Mouse (Mus musculus) CD8-positive naive resting alpha-beta T cell, adult 2 months (primary cell): Measurements from ENCODE around the gene Ccdc117.

Experiments
- DNase-seq, 2 experiments: peaks; one replicate each; pipeline ENCODE4 v3.0.0; 2022; ENCODE audit warnings: low read depth in 2 of 2, low spot score in 2 of 2

Gene Ccdc117

DNA sequence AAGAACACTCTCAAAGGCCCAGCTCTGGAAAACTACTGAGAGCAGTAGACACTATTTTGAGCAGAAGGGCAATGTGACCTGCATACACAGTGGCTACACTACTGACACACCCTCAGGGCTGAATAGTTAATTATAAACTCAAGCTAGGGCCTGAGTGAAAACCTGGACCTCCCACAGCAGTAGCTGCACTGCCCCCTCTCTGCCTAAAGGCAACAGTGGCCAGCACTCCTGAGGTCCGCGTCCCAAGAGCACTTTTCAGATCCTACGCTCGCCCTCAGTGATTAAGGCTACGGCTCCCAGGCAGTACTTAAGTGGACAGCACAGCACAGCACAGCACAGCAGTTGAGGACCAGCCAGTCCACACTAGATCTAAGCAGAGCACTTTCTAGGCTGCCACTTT, 8.9 kb downstream of the Ccdc117 start:
- no peak for DNase-seq

DNA sequence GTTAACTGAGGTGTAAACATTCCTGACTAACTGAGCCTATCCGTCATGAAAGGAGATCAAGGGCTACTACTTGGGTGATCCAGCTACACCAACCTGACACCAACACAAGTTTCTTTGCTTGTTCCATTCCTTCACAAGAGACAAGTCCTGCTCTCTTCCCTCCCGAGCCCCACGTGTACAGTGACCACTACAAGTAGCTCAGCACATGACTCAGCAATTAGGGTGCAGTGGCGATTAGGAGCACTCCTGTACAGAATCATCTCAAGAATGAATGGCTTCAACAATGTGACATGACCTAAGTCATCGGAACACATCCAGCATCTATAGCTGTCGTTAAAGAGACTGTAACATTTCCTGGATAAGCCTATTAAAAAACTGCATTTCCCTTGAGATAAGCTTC, 11.3 kb downstream of the Ccdc117 start:
- no peak for DNase-seq

DNA sequence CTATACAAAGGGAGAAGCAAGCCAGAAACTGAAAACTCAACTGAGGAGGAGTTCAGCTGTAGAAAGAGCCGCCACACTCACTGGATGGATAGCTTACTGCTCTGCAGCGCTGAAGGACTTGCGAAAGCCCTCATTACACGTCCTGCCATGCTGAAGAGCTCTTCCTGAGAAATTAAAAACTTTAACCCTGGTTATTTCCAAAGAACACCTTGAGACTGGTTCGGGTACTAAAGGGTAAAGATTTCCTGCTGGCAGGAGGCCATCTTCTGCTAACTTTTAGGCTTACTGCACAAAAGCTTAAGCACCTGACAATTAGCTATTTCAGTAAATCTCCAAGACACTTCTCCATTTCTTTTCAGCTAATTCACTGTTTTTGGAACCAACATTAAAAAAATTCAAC, 11.8 kb downstream of the Ccdc117 start:
- DNase-seq = no peak

DNA sequence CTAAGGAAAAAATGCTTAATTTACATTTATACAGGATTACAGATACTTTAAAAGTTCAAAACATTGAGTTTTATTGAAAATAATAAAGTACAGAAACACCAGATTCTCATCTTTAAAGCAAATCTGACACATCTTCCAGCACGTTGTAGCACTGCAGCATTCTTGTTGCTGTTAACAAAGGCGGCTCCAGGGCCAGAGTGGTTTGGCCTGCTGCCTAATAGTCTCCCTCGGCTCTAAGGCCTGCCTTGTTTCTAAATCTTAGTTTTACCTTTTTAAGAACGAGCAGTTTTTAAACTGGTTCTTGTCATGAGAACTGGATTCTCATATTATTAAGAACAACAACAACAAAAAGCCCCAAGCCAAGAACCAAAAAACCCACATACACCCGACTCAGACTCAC, 13.1 kb downstream of the Ccdc117 start:
- no peak for DNase-seq

DNA sequence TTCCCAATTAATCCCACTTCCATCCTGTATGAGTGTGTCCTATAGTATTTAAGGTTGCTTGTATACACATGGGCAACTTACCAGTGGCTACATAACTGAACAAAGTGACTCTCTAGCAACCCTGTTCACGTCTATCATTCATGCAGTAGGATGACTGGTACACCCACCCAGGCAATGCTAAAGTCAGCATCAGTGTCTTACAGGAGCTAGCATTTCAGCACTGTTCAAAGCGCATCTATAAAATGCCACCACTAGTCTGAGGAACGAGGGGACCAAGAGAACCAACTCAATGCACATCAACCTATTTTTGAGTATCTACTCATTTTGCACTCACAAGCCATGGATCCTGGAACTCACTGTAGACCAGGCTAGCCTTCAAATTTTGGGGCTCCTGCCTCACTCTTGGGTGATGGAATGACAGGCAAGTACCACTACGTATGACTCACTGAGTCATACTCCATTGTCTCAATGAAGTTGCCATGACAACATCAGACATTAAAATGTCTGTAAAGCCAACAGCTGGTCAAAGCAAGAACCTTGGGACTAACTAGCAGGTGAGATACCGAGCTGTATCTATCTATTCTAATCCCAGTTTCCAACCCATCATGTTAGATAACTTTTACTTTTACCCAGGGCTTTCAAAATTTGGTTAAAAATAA, 14.0 kb downstream of the Ccdc117 start:
- DNase-seq = no peak

DNA sequence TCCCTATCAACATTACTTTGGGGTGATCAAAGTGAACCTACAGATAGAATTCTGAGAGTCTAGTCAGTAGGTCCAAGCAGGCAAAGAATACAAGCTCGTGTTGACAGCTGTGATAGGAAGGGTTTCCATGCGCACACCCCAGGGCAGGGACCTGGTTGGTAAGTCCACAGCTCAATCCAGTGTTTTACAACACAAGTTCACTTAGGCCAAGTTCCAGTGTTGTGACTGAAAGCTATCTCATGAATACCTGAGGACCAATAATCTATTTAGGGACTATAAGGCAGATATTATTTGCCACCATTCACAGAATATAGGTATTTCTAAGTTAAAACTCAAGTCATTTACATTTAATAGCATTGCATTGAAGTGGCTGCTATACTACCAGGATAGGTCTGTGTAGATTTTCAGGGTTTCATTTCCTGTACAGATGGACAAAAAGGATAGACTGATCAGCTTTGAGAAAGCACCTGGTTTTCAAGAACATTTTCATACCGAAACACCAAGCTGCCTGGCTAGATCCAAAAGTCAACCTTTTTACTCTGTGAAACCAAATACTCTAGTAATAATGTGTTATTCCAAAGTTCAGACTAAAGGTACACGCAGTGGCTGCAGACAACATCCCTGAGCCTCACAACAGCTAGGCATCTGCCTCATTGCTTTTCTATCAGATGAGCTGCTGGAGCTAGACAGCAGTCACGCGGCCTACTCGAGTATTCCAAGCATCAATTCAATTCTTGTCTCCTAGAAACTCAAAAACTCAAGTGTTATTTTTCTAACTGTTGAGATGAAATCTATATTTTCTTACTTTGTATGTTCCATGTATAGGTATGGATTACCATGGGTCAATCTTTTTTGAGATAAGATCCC, 15.2 kb downstream of the Ccdc117 start:
- no peak for DNase-seq

DNA sequence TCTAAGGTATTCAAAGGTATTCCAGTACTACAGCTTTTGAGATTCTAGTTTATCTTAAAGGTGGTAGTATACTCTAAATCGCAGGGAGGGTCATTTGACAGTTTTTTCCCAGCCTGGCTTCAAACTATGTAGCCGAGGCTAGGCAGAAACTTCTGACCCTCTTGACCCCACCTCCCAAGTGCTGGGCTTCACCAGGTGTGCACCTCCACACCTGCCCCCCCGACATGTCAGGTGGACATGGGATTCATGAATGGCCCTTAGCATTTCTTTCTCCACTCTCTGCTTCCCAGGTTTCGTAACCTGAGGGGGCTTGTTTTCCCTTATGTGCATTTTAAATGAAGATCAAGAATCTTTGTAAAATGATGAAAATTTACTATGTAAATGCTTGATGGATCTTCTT, 16.6 kb downstream of the Ccdc117 start:
- no peak for DNase-seq

DNA sequence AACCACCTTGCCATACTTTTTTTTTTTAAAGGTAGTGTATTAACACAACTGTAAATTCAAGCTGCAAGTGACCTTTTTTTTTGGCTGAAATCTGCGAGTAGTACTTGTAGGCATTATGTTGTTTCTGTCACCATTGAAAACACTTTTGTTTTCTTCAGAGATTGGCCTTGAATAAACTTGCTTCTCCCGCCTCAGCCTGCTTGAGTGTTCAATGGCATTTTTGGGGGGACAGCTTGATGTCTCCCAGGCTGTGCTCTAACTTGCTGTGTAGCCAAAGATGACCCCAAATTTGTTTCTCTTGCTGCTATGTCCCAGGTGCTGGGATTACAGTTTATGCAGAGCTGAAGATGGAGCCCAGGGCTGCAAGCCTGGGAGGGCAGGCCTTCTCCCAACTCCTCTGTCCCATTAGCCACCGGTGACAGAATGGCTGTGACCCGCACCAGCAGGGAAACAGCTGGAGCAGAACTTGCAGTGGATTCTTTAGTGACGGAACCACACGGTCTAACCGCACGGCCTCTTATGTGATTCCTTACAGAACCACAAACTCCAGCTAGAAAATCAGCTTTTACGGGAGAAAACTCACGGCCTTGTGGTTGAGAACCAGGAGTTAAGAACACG, 19.1 kb downstream of the Ccdc117 start:
- DNase-seq = no peak

DNA sequence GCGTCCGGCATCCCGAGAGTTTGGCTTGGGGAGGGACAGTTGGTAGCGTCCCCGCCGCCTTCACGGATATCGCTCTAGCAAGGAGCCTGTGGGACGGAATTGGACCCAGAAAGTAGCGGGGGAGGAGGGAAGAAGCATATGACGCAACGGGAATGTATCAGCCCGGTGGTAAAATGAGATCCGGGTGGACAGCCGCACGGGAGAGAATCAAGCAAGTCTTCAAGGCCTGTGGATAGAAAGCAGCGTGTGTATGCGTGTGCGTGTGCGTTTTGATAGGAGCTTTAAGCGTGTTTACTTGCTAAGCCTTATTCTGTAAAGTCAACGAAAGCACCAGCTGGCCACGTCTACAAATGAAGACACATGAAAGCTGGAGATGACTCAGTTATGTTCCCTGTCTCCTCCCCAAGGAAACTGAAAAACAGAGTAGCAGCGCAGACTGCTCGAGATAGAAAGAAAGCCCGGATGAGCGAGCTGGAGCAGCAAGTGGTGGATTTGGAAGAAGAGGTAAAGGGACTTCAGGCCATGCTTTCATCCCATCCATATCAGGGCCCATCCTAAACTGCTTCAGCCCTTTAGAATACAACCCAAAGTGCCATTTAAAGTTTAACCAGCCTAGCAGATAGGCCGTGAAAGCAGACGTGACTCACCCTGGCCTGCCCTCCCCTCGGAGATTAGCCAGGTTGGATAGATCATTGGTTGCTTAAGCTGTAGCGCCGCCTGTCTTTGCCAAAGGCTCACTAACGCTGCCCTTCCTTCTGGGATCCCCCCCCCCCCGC, 20.3 kb downstream of the Ccdc117 start:
- peak; percentile 38 to 57 for DNase-seq

DNA sequence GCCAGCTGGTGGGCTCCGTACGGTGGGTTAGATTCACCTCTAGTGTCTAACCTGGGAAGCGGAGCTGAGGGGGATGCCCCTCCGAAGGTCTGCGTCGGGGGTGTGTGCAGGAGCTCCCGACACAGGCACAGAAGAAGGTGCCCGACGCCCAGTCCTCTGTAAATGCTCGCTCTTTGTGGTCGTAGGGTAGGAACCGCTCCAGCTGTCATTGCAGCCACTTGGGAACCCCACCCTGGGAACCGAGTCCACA, 20.8 kb downstream of the Ccdc117 start:
- no peak for DNase-seq

DNA sequence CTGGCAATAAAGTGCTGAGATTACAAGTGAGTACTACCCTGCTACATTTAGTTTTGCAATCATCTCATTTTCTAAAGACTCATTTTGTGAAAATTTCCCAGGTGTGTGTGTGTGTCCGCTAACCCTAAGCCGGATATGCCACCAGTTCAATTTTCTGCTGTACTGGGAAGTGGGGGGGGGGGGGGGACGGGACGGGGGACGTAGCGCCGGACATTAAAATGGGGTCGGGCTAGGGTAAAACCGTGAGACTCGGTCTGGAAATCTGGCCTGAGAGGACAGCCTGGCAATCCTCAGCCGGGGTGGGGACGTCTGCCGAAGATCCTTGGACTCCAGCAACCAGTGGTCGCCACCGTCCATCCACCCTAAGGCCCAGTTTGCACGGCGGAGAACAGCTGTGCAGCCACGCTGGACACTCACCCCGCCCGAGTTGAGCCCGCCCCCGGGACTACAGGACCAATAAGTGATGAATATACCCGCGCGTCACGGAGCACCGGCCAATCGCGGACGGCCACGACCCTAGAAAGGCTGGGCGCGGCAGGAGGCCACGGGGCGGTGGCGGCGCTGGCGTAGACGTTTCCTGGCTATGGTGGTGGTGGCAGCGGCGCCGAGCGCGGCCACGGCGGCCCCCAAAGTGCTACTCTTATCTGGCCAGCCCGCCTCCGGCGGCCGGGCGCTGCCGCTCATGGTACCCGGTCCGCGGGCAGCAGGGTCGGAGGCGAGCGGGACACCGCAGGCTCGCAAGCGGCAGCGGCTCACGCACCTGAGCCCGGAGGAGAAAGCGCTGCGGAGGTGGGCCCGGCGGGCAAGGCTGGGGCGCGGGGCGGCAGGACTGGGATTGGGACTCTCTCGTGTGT, 21.3 kb downstream of the Ccdc117 start, which contains the start of gene Xbp1:
TSS of gene Xbp1 (plus strand) at position 248 of the 854 bp plus-strand sequence.
- DNase-seq = peak; percentile 90 to 92

DNA sequence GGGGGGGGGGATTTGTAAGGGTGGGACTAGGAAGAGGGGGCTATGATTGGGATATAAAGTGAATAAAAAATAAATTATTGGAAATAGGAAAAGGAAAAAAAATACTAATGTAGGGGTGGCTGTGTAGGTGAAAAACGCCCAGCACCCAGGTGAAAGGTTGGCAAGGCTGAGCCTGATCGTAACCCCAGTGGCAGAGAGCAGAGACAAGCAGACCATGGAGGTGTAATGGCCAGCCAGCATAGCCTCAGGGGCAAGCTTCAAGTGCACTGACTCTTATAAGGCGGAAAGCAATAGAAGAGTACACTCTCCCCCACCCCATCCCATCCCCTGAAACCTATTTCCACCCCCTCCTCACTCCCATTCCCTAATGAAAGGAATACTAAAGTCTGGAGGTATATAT, 22.3 kb downstream of the Ccdc117 start:
- no peak for DNase-seq

DNA sequence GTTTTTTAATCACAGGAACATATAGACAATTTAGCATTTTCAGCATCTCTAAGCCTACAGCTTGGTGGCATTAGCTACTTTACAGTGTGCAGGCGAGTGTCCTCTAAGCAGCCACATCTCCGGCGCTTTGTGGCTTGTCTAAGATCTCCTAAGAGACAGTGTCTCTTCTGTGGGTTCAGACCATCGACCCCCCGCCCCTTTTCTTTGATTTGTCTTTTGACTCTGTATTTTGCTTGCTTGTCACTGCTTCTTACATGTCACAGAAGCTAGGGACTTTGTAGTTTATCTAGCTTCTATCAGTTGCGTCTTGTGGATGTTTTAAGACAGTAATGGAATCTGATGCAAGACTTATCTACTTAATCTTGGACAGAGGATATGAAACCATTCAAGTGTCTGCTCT, 24.6 kb downstream of the Ccdc117 start:
- DNase-seq = no peak

DNA sequence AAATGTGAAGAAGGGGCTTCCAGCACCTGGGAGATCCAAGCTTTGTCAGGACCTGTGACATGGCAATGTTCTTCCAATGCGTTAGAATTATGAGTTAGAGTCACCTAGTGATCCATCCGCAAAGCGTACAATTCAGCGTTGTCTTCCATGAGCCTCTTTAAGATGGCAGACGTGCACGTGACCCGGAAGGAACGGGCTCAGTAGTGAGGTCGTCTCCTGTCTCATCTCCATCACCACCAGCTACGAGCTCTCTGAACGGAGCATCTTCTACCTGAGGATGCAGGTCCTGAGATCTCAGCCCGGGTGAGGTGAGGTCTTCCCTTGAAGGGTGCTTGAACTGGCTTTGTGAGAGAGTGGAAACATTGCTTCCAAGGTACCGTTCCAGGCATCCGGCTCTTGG, 25.4 kb downstream of the Ccdc117 start:
- no peak for DNase-seq

DNA sequence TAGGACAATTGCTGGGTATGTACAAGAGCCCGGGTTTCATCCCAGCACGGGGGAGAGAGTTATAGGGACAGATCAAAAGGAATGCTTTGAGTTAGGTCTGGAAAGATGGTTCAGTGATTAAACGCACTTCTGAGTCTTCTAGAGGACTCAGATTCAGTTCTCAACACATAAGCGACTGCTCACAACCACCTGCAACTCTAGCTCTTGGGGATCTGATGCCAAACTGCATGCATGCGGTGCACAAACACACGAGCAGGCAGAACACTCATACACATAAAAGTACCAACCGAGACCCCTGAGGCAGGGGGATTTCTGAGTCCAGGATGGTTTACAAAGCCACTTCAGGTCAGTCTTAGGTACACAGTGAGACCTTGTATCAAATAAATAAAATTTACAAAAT, 25.8 kb downstream of the Ccdc117 start:
- DNase-seq = no peak

DNA sequence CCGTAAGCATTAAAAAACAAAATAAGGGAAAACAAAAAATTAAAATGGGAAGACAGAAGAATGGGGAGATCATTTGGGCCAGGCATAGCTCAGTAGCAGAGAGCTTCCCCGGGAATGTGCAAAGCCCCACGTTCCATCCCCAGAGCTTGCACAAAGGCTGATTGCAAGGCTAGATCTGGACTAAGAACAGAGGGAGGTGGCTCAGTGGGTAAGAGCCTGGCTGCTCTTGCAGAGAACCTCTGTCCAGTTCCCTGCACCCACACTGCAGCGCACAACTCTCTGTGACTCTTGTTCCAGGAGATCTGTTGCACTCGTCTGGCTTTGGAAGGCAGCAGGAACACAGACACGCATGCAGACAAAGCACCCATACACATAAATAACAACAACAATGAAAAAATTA, 26.3 kb downstream of the Ccdc117 start:
- no peak for DNase-seq

DNA sequence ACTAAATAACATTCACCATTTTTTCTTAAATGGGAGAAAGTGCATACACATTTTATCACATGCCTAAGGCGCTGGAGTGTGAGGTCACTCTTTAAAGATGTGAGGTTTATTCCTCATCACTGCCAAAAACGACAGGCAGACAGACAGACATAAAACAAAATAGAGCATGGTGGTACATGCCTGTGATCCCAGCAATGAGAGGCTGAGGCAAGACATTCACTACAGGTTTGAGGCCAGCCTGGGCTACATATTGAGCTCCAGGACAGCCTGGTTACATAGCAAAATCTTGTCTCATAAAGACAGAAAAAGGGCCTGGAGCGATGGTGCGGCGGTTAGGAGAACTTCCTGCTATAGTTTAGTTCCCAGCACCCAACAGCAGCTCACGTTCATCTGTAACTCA, 26.8 kb downstream of the Ccdc117 start:
- no peak for DNase-seq

DNA sequence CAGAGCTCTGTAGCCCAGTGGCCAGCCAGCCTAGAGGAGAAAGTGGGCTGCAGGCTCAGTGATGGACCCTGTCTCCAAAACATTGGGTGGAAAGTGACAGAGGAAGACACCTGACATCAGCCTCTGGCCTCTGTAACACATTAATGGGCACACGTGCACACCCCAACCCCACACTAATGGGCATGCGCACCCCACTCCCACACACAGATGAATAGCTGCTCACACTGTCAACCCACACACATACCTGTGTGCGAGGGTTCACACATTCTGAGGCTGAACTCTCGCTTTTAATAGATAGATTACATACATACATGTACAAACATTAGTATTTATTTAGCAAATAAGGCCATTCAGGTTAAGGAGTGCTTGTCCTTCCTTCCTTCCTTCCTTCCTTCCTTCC, 27.9 kb downstream of the Ccdc117 start:
- DNase-seq = no peak

DNA sequence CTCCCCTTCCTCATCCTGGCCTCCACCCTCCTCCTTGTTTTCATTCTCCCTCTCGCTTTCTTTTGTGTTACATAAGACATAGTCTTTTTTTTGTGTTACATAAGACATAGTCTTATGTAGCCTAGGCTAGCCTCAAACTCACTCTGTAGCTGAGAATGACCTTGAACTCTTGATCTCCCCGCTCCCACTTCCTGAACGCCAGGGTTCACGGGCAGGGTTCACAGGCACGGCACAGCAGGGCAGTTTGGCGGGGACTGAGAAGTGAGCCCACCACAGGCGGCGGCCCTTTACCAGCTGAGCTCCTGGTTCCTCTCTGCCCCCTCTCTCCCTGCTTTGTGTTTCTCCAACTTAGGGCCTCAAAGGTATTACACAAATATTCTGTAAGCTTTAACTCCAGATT, 29.0 kb downstream of the Ccdc117 start:
- DNase-seq = no peak

DNA sequence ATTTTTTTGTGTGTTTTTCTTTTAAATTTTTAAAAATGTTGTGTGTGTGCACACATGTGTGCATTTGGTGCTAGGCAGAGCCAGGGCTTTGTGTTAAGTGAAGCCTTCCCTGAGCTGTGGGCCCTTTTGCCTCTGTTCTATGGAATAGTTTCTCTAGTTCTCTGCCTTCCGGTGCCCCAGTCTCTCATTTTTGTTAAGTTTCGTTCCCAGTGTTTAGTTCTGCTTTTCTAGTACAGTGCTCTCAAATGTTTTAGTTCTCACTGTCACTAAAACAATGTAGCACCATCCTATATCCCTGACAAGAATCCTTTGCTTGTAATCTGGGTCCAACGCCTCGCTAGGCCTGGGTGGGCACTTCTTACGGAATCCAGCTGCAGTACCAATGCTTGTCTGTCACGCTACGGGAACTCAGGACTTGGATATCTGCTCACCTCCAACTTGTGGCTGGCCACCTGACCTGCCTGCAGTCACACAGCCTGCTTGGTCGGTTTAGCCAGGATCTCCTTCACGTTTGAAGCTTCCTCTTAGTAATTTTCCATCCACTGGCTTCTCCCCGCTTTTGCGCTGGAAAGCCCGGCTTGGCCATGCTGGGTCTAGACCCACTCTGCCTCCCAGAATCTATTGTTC, 29.8 kb downstream of the Ccdc117 start:
- no peak for DNase-seq
